Comparison of ENCODE assay signal across 9 mouse cellular contexts in genomic region chr12:24716721-24717301, GRCm38 (mm10). TPM values are rescaled to one million over a fixed set of nuclear protein-coding genes. Genes with fewer than 3 reads are reported as not detected.
DNase-seq lines count a peak whose midpoint lies in the region; ATAC-seq and TF ChIP-seq lines count a peak whose summit lies in the region.
"Had no signal": no experiment of that assay in that cellular context is flagged by ENCODE, and none has a peak within 500 bp of the region (broad histone marks: within the 10 kb centered on the region; RNA-seq: fewer than 3 reads in every experiment).

No protein-coding gene starts in this region.

- 50% methylated on average over 4 of the region's 4 CpGs for WGBS in embryonic facial prominence, embryonic 10.5 days
- 52% methylated on average over 4 of the region's 4 CpGs for WGBS in hindbrain, embryonic 14.5 days
- 49% methylated on average over 4 of the region's 4 CpGs for WGBS in limb, embryonic 12.5 days
- WGBS in midbrain, embryonic 16.5 days: 38% methylated on average over 4 of the region's 4 CpGs

- no peak overlapping the region for H3K4me3 ChIP-seq in left cerebral cortex, adult 2 months
- no peak overlapping the region for H3K4me3 ChIP-seq in embryonic facial prominence, embryonic 10.5 days
- H3K4me3 ChIP-seq in hindbrain, embryonic 14.5 days (replicated peaks; ENCODE audit: low read length): no peak overlapping the region
- H3K4me3 ChIP-seq in limb, embryonic 12.5 days (replicated peaks): no peak overlapping the region
- no peak overlapping the region for H3K4me3 ChIP-seq in midbrain, embryonic 16.5 days (ENCODE audit: low read depth, low read length)
- H3K4me3 ChIP-seq: embryonic facial prominence, embryonic 12.5 days had no signal

- H3K4me1 ChIP-seq in embryonic facial prominence, embryonic 10.5 days: peaks cover 27% of the 10 kb centered on the region
- H3K4me1 ChIP-seq in hindbrain, embryonic 14.5 days (replicated peaks; ENCODE audit: control insufficient read depth, insufficient read depth, low read length): no peaks in the 10 kb centered on the region
- peaks cover 36% of the 10 kb centered on the region for H3K4me1 ChIP-seq in limb, embryonic 12.5 days (replicated peaks)
- H3K4me1 ChIP-seq in midbrain, embryonic 16.5 days (ENCODE audit: control insufficient read depth, insufficient read depth, low read length): no peaks in the 10 kb centered on the region

- H3K36me3 ChIP-seq in embryonic facial prominence, embryonic 10.5 days (replicated peaks): peaks cover 38% of the 10 kb centered on the region
- peaks cover 1% of the 10 kb centered on the region; the same call in 1 of the 2 replicates for H3K36me3 ChIP-seq in hindbrain, embryonic 14.5 days (replicated peaks; ENCODE audit: control insufficient read depth, insufficient read depth)
- H3K36me3 ChIP-seq in limb, embryonic 12.5 days: peaks cover 28% of the 10 kb centered on the region
- no peaks in the 10 kb centered on the region for H3K36me3 ChIP-seq in midbrain, embryonic 16.5 days (ENCODE audit: control insufficient read depth, insufficient read depth, low read length)

- peak; percentile 95 for TF ChIP-seq CTCF in left cerebral cortex, adult 2 months (IDR thresholded peaks at IDR 0.05)

- peak; percentile 41 to 59 for DNase-seq in left cerebral cortex, adult 2 months (ENCODE audit: extremely low spot score in 1 of 2, low spot score in 2 of 2)
- no peak for DNase-seq in left cerebral cortex, adult 8-10 months (ENCODE audit: low spot score in 2 of 2)
- peak; percentile 53 for DNase-seq in R1 (ENCODE audit: low read depth, low spot score)
- DNase-seq in embryonic facial prominence, embryonic 10.5 days (ENCODE audit: low spot score): peak; percentile 66
- DNase-seq in hindbrain, embryonic 14.5 days (ENCODE audit: low spot score): peak; percentile 74
- DNase-seq in thymus, postnatal 36 days: peak; percentile 35 to 38

- no peak overlapping the region for H3K4me2 ChIP-seq in hindbrain, embryonic 14.5 days (replicated peaks)
- H3K4me2 ChIP-seq in limb, embryonic 12.5 days: no peak overlapping the region
- H3K4me2 ChIP-seq in midbrain, embryonic 16.5 days (ENCODE audit: low read length): no peak overlapping the region
- H3K4me2 ChIP-seq: embryonic facial prominence, embryonic 12.5 days had no signal

- no peaks in the 10 kb centered on the region for H3K27me3 ChIP-seq in embryonic facial prominence, embryonic 10.5 days (replicated peaks; ENCODE audit: low read depth, poor library complexity, severe bottlenecking)
- no peaks in the 10 kb centered on the region for H3K27me3 ChIP-seq in hindbrain, embryonic 14.5 days (ENCODE audit: control insufficient read depth, insufficient read depth, low read length)
- H3K27me3 ChIP-seq in limb, embryonic 12.5 days: no peaks in the 10 kb centered on the region
- no peaks in the 10 kb centered on the region for H3K27me3 ChIP-seq in midbrain, embryonic 16.5 days (ENCODE audit: control insufficient read depth, insufficient read depth, low read depth, low read length)
- H3K27me3 ChIP-seq: embryonic facial prominence, embryonic 12.5 days had no signal

- intact Hi-C loops in left cerebral cortex, adult 2 months (cut with DNase I): no loop called here

- no peak overlapping the region for H3K27ac ChIP-seq in left cerebral cortex, adult 2 months
- no peak overlapping the region for H3K27ac ChIP-seq in embryonic facial prominence, embryonic 10.5 days (replicated peaks)
- no peak overlapping the region for H3K27ac ChIP-seq in hindbrain, embryonic 14.5 days
- peak overlapping the region; percentile 56; the same call in 1 of the 2 replicates for H3K27ac ChIP-seq in limb, embryonic 12.5 days
- H3K27ac ChIP-seq in midbrain, embryonic 16.5 days (ENCODE audit: low read length): no peak overlapping the region
- H3K27ac ChIP-seq: embryonic facial prominence, embryonic 12.5 days had no signal

- peak; percentile 71; the same call in 1 of the 2 replicates for ATAC-seq in hindbrain, embryonic 14.5 days (ENCODE audit: low FRiP score)
- ATAC-seq in limb, embryonic 12.5 days (ENCODE audit: insufficient number of reproducible peaks, insufficient read depth, low FRiP score, low TSS enrichment, low read depth): no peak; the same call in 1 of the 2 replicates
- ATAC-seq in midbrain, embryonic 16.5 days: peak; percentile 76; the same call in 1 of the 2 replicates

- no peaks in the 10 kb centered on the region for H3K9me3 ChIP-seq in embryonic facial prominence, embryonic 10.5 days
- no peaks in the 10 kb centered on the region for H3K9me3 ChIP-seq in hindbrain, embryonic 14.5 days (ENCODE audit: control insufficient read depth, low read length)
- no peaks in the 10 kb centered on the region for H3K9me3 ChIP-seq in limb, embryonic 12.5 days
- no peaks in the 10 kb centered on the region for H3K9me3 ChIP-seq in midbrain, embryonic 16.5 days (replicated peaks; ENCODE audit: control insufficient read depth, low read length, poor library complexity, severe bottlenecking)
- H3K9me3 ChIP-seq: embryonic facial prominence, embryonic 12.5 days had no signal

- H3K9ac ChIP-seq in hindbrain, embryonic 14.5 days: no peak overlapping the region
- H3K9ac ChIP-seq in limb, embryonic 12.5 days (replicated peaks): no peak overlapping the region
- H3K9ac ChIP-seq in midbrain, embryonic 16.5 days (ENCODE audit: low read depth, low read length): no peak overlapping the region
- H3K9ac ChIP-seq: embryonic facial prominence, embryonic 12.5 days had no signal

RNA-seq across cellular contexts. Expression of gene Rrm2, which starts 8.8 kb away (rescaled TPM):
- total RNA-seq in left cerebral cortex, adult 2 months (2021): 1 to 10 TPM; 1.9 to 2.2 TPM
- total RNA-seq in left cerebral cortex, adult 8-10 months (2022): 1 to 10 TPM; 1.6 to 2.8 (median 2.6) TPM
- 640 and 704 TPM in 2 replicates for polyA plus RNA-seq in embryonic facial prominence, embryonic 10.5 days (2016; fragmentation: Nextera tagmentation; extraction: Ambion mirVana)
- polyA plus RNA-seq in hindbrain, embryonic 14.5 days (2014; fragmentation: Nextera tagmentation; extraction: Ambion mirVana): 42.8 and 52.5 TPM in 2 replicates
- polyA plus RNA-seq in limb, embryonic 12.5 days (2016; fragmentation: Nextera tagmentation; extraction: Ambion mirVana): 367 and 394 TPM in 2 replicates
- polyA plus RNA-seq in midbrain, embryonic 16.5 days (2015; fragmentation: Nextera tagmentation; extraction: Ambion mirVana): 37.5 and 41.4 TPM in 2 replicates

RNA-seq across cellular contexts. Expression of gene Cys1, which starts 35.2 kb away (rescaled TPM):
- 10 to 100 TPM; 15.2 to 20.0 TPM for total RNA-seq in left cerebral cortex, adult 2 months (2021)
- 10 to 100 TPM; 10.9 to 13.7 (median 12.5) TPM for total RNA-seq in left cerebral cortex, adult 8-10 months (2022)
- 0.16 and 0.53 TPM in 2 replicates for polyA plus RNA-seq in embryonic facial prominence, embryonic 10.5 days (2016; fragmentation: Nextera tagmentation; extraction: Ambion mirVana)
- polyA plus RNA-seq in hindbrain, embryonic 14.5 days (2014; fragmentation: Nextera tagmentation; extraction: Ambion mirVana): 2.3 and 2.6 TPM in 2 replicates
- polyA plus RNA-seq in limb, embryonic 12.5 days (2016; fragmentation: Nextera tagmentation; extraction: Ambion mirVana): 1.3 and 2.6 TPM in 2 replicates
- polyA plus RNA-seq in midbrain, embryonic 16.5 days (2015; fragmentation: Nextera tagmentation; extraction: Ambion mirVana): 1.6 and 1.8 TPM in 2 replicates

Comparison
In these comparisons a context has a peak if more than half of its experiments do, and no peak if none do; other contexts are left out.
1. DNase-seq: peak in left cerebral cortex, adult 2 months (2 of 2), R1 (single experiment), embryonic facial prominence, embryonic 10.5 days (single experiment), hindbrain, embryonic 14.5 days (single experiment) and thymus, postnatal 36 days (2 of 2); none in left cerebral cortex, adult 8-10 months (0 of 2).